Mouse (Mus musculus): ENCODE results near the gene Fnbp1. TPM values are rescaled to one million over a fixed set of nuclear protein-coding genes. Genes with fewer than 3 reads are reported as not detected.

Fnbp1 gene
- total RNA-seq, 2 experiments from 2014 or later: 50.0 to 53.4 TPM

GRCm38 (mm10) chr2:31053426-31053825, 88.4 kb downstream of the Fnbp1 start:
- intact Hi-C loops (cut with DNase I): no loop called here
- no peak for DNase-seq (ENCODE audit: low spot score)

GRCm38 (mm10) chr2:31052441-31052840, 89.4 kb downstream of the Fnbp1 start:
- no peak for DNase-seq (ENCODE audit: low spot score)
- intact Hi-C loops (cut with DNase I): no loop called here

- intact Hi-C loops (cut with DNase I): no loop called here
Observed at GRCm38 (mm10) chr2:31048037-31048436, 93.8 kb downstream of the Fnbp1 start.

GRCm38 (mm10) chr2:31043856-31044255, 98.0 kb downstream of the Fnbp1 start:
- intact Hi-C loops (cut with DNase I): no loop called here
- DNase-seq (ENCODE audit: low spot score): no peak

More at GRCm38 (mm10) chr2:31048037-31048436, 93.8 kb downstream of the Fnbp1 start:
- no peak for DNase-seq (ENCODE audit: low spot score)

- intact Hi-C loops (cut with DNase I): no loop called here
Observed at GRCm38 (mm10) chr2:31042881-31043280, 98.9 kb downstream of the Fnbp1 start.

GRCm38 (mm10) chr2:31041386-31041785, 100.4 kb downstream of the Fnbp1 start:
- DNase-seq (ENCODE audit: low spot score): no peak
- intact Hi-C loops (cut with DNase I): no loop called here

More at GRCm38 (mm10) chr2:31042881-31043280, 98.9 kb downstream of the Fnbp1 start:
- no peak for DNase-seq (ENCODE audit: low spot score)

- intact Hi-C loops (cut with DNase I): no loop called here
- no peak for DNase-seq (ENCODE audit: low spot score)
Observed at GRCm38 (mm10) chr2:31040487-31040886, 101.3 kb downstream of the Fnbp1 start.

GRCm38 (mm10) chr2:31040043-31040442, 101.8 kb downstream of the Fnbp1 start:
- intact Hi-C loops (cut with DNase I): no loop called here

GRCm38 (mm10) chr2:31036811-31037210, 105.0 kb downstream of the Fnbp1 start:
- no peak for DNase-seq (ENCODE audit: low spot score)
- intact Hi-C loops (cut with DNase I): no loop called here

More at GRCm38 (mm10) chr2:31040043-31040442, 101.8 kb downstream of the Fnbp1 start:
- no peak for DNase-seq (ENCODE audit: low spot score)

- intact Hi-C loops (cut with DNase I): no loop called here
- DNase-seq (ENCODE audit: low spot score): no peak
Observed at GRCm38 (mm10) chr2:31031972-31032371, 109.8 kb downstream of the Fnbp1 start.

- no peak for DNase-seq (ENCODE audit: low spot score)
Observed at GRCm38 (mm10) chr2:31026642-31027041, 115.2 kb downstream of the Fnbp1 start.

GRCm38 (mm10) chr2:31025458-31025857, 116.3 kb downstream of the Fnbp1 start:
- DNase-seq (ENCODE audit: low spot score): no peak
- intact Hi-C loops (cut with DNase I): loop anchor here (1.0 to 5.0 kb wide), 3 partner anchors 125 to 265 kb away; no protein-coding TSS in a partner anchor

More at GRCm38 (mm10) chr2:31026642-31027041, 115.2 kb downstream of the Fnbp1 start:
- intact Hi-C loops (cut with DNase I): loop anchor here (5.0 kb wide), 1 partner anchor 156 kb away; no protein-coding TSS in a partner anchor

- intact Hi-C loops (cut with DNase I): loop anchor here (1.0 to 5.0 kb wide), 3 partner anchors 126 to 266 kb away; no protein-coding TSS in a partner anchor
- no peak for DNase-seq (ENCODE audit: low spot score)
Observed at GRCm38 (mm10) chr2:31024618-31025370, 117.0 kb downstream of the Fnbp1 start.

- DNase-seq (ENCODE audit: low spot score): no peak
- intact Hi-C loops (cut with DNase I): loop anchor here (2.0 kb wide), 1 partner anchor 267 kb away; no protein-coding TSS in a partner anchor
Observed at GRCm38 (mm10) chr2:31023940-31024339, 117.9 kb downstream of the Fnbp1 start.

- DNase-seq (ENCODE audit: low spot score): no peak
- intact Hi-C loops (cut with DNase I): no loop called here
Observed at GRCm38 (mm10) chr2:31020202-31020601, 121.6 kb downstream of the Fnbp1 start.

GRCm38 (mm10) chr2:31019011-31019410, 122.8 kb downstream of the Fnbp1 start:
- no peak for DNase-seq (ENCODE audit: low spot score)
- intact Hi-C loops (cut with DNase I): no loop called here

GRCm38 (mm10) chr2:31018519-31018918, 123.3 kb downstream of the Fnbp1 start:
- no peak for DNase-seq (ENCODE audit: low spot score)
- intact Hi-C loops (cut with DNase I): no loop called here

- intact Hi-C loops (cut with DNase I): no loop called here
- no peak for DNase-seq (ENCODE audit: low spot score)
Observed at GRCm38 (mm10) chr2:31017625-31018317, 124.0 kb downstream of the Fnbp1 start.

- no peak for DNase-seq (ENCODE audit: low spot score)
- intact Hi-C loops (cut with DNase I): no loop called here
Observed at GRCm38 (mm10) chr2:31013371-31014120, 128.3 kb downstream of the Fnbp1 start.

- intact Hi-C loops (cut with DNase I): no loop called here
- no peak for DNase-seq (ENCODE audit: low spot score)
Observed at GRCm38 (mm10) chr2:31007208-31007607, 134.6 kb downstream of the Fnbp1 start.

Measured in heart, postnatal 25 days (tissue).